Mouse (Mus musculus) liver, adult 2 months (tissue): ENCODE results near the gene Fpgs. TPM values are rescaled to one million over a fixed set of nuclear protein-coding genes. Genes with fewer than 3 reads are reported as not detected.
A peak's percentile ranks its signal among the peaks of the same experiment; 100 is the strongest.

Experiments
- DNase-seq: peaks from one replicate; pipeline ENCODE4 v3.0.0-alpha.2; 2011; ENCODE audit warnings: low read depth, low spot score; ENCODE audit errors: extremely low read depth
- H3K27ac ChIP-seq: fragments of 200-500 bp; replicated peaks from 2 replicates; pipeline ENCODE4 v1.5.1; 2012; ENCODE audit warnings: low read depth, mild to moderate bottlenecking, control low read depth, inconsistent platforms, low read length; ENCODE audit not compliant: insufficient read depth
- H3K27me3 ChIP-seq: fragments of 200-500 bp; 2 replicates; pipeline ENCODE4 v1.6.1; 2012; ENCODE audit warnings: mild to moderate bottlenecking, moderate library complexity, low read length, inconsistent platforms; ENCODE audit not compliant: control insufficient read depth, insufficient read depth
- H3K36me3 ChIP-seq: fragments of 200-500 bp; 2 replicates; pipeline ENCODE4 v1.6.1; 2012; ENCODE audit warnings: low read length, inconsistent platforms; ENCODE audit not compliant: control insufficient read depth, insufficient read depth
- H3K4me1 ChIP-seq: fragments of 200-500 bp; 2 replicates; pipeline ENCODE4 v1.6.1; 2011; ENCODE audit warnings: low read length; ENCODE audit not compliant: control insufficient read depth, insufficient read depth
- H3K4me3 ChIP-seq: fragments of 200-500 bp; 2 replicates; pipeline ENCODE4 v1.5.1; 2011; ENCODE audit warnings: low read depth, mild to moderate bottlenecking, control low read depth, low read length, moderate library complexity; ENCODE audit not compliant: insufficient read depth
- H3K79me2 ChIP-seq: fragments of 200-500 bp; 2 replicates; pipeline ENCODE4 v1.6.1; 2012; ENCODE audit warnings: inconsistent platforms, mild to moderate bottlenecking, low read length, moderate library complexity; ENCODE audit not compliant: control insufficient read depth, insufficient read depth
- H3K9ac ChIP-seq: fragments of 200-500 bp; 2 replicates; pipeline ENCODE4 v1.6.1; 2012; ENCODE audit warnings: low read depth, mild to moderate bottlenecking, control low read depth, inconsistent platforms, low read length
- CTCF ChIP-seq: fragments of 200-500 bp; IDR thresholded peaks from 2 replicates; pipeline ENCODE4 v1.5.1; 2011; ENCODE audit warnings: low read depth, low read length, control low read depth
- POLR2A ChIP-seq: fragments of 200-500 bp; IDR thresholded peaks from 2 replicates; pipeline ENCODE4 v1.6.1; 2011; ENCODE audit warnings: low read length, control low read depth; ENCODE audit not compliant: insufficient read depth; ENCODE audit errors: extremely low read depth
- WGBS: fragments of 180-500 bp; shearing (Covaris S2); methylation state at CpG from one replicate; pipeline ENCODE4 v1.1.7; 2018; 5-methylcytosine and 5-hydroxymethylcytosine counted together
- polyA plus RNA-seq: library from polyadenylated mRNA; depleted of rRNA; stranded (reverse); fragments of >200 nt; gene quantifications from 2 replicates; pipeline ENCODE4 v1.2.3, GENCODE M21; 2012
- total RNA-seq: library from RNA; depleted of rRNA; stranded (reverse); fragments of >200 nt; gene quantifications from 2 replicates; pipeline ENCODE4 v1.2.3, GENCODE M21; 2014

Gene Fpgs
- total and polyA plus RNA-seq, 2 experiments = 158 to 414 TPM

- H3K36me3 ChIP-seq = peaks cover 1% of the 10 kb centered on the region; the same call in 1 of the 2 replicates
Observed at GRCm38 (mm10) chr2:32676821-32677220, 27.1 kb downstream of the Fpgs start.

GRCm38 (mm10) chr2:32673176-32673917 lies 30.6 kb downstream of the Fpgs start:
- no peaks in the 10 kb centered on the region for H3K79me2 ChIP-seq
- no peak overlapping the region for H3K27ac ChIP-seq
- peak; percentile 52 for DNase-seq
- H3K9ac ChIP-seq = no peak overlapping the region
- 63% methylated on average over 16 of the region's 16 CpGs for WGBS
- peaks cover 1% of the 10 kb centered on the region; the same call in 1 of the 2 replicates for H3K36me3 ChIP-seq
- no peaks in the 10 kb centered on the region for H3K4me1 ChIP-seq
- H3K27me3 ChIP-seq = no peaks in the 10 kb centered on the region
- no peak overlapping the region for H3K4me3 ChIP-seq
- TF ChIP-seq POLR2A = no peak
- no peak for TF ChIP-seq CTCF

More at GRCm38 (mm10) chr2:32676821-32677220, 27.1 kb downstream of the Fpgs start:
- WGBS = 88% methylated on average over 3 of the region's 3 CpGs
- Histone ChIP-seq H3K4me3 (no peak overlapping the region), H3K9ac (no peak overlapping the region), H3K27me3 (no peaks in the 10 kb centered on the region), H3K79me2 (no peaks in the 10 kb centered on the region), H3K4me1 (no peaks in the 10 kb centered on the region), H3K27ac (no peak overlapping the region)
- no peak for DNase-seq
- TF ChIP-seq CTCF (peak; percentile 17; the same call in 1 of the 2 replicates), POLR2A (no peak)

DNA sequence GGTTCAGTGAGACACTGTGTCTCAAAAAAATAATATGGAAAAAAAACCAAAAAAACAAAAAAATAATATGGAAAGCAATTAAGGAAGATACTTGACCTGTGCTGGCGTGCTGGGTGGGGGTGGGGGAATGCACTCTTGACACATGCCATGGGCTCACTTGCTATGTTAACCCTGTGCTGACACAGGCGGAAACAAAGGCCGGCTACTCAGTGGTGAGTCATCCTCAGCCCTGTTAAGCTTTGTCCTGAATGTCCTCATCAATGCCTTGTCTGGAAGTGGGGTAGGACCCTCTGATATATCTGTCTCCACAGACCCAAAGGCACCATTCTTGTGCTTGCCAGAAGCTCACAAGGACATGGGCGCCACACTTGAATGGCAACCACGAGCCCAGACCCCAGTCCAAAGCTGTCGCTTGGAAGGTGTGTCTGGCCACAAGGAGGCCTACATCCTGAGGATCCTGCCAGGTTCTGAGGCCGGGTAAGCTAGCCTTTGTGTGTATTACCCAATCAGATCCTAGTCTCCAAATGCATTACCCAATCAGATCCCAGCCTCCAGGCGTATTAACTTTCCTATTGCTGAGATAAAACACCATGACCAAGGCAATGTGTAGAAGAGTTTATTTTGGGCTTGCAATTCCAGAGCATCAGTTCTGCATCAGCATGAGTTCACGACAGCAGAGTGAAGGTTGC lies 31.9 kb downstream of the Fpgs start:
- Histone ChIP-seq H3K27ac (no peak overlapping the region), H3K27me3 (no peaks in the 10 kb centered on the region), H3K4me1 (no peaks in the 10 kb centered on the region), H3K4me3 (no peak overlapping the region), H3K9ac (no peak overlapping the region), H3K36me3 (peaks cover 1% of the 10 kb centered on the region; the same call in 1 of the 2 replicates), H3K79me2 (no peaks in the 10 kb centered on the region)
- no peak for DNase-seq
- TF ChIP-seq POLR2A (no peak), CTCF (no peak)
- 86% methylated on average over 9 of the region's 9 CpGs for WGBS

DNA sequence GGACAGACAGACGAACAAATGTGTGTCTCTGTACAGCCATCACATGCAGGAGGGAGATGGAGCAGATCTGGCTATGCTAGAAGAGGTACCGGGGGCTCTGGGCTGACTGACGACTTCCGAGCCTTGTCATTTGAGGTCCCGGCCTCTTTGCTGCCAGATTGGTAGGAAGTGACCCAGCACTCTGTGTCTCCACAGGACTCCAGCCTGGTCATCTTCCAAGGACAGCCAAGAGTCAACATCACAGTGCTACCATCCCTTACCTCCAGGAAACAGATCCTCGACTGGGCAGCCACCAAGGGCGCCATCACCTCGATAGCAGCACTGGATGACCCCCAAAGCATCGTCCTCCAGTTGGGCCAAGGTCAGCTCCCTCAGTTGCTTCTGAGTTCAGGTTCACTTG lies 32.8 kb downstream of the Fpgs start:
- Histone ChIP-seq H3K9ac (no peak overlapping the region), H3K4me3 (no peak overlapping the region), H3K27ac (no peak overlapping the region), H3K79me2 (no peaks in the 10 kb centered on the region), H3K4me1 (no peaks in the 10 kb centered on the region), H3K36me3 (peaks cover 1% of the 10 kb centered on the region; the same call in 1 of the 2 replicates), H3K27me3 (no peaks in the 10 kb centered on the region)
- DNase-seq = no peak
- WGBS = 75% methylated on average over 9 of the region's 9 CpGs
- TF ChIP-seq POLR2A (no peak), CTCF (no peak)

DNA sequence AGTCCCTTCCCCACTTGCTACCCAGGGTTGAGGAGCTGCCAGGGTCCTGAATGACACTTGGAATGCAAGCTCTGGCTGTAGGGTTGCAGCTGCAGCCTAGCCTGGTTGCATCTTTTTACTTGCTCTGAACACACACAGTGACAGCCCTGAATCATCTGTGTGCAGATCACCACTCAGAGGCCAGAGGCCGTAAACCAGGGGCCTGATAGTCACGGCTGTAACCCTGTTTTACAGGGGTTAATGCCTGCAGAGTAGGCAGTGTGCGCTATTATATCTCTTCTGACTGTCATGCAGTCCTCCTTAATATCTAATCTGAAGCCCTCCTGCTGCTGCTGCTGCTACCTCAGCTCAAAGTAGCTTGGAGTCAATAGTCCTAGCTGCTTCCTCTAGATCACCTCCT lies 34.1 kb downstream of the Fpgs start:
- no peak for DNase-seq
- H3K27me3 ChIP-seq = no peaks in the 10 kb centered on the region
- TF ChIP-seq CTCF (no peak), POLR2A (no peak)
- H3K9ac ChIP-seq = no peak overlapping the region
- H3K79me2 ChIP-seq = no peaks in the 10 kb centered on the region
- H3K4me1 ChIP-seq = 0 out of 2 replicates have a peak, but pooled peaks cover 2% of the 10 kb centered on the region
- peaks cover 1% of the 10 kb centered on the region; the same call in 1 of the 2 replicates for H3K36me3 ChIP-seq
- H3K4me3 ChIP-seq = no peak overlapping the region
- H3K27ac ChIP-seq = peak overlapping the region; percentile 12; the same call in 1 of the 2 replicates
- WGBS = 82% methylated on average over 3 of the region's 3 CpGs

GRCm38 (mm10) chr2:32668176-32668575 lies 35.8 kb downstream of the Fpgs start:
- H3K9ac ChIP-seq = no peak overlapping the region
- H3K27ac ChIP-seq = peak overlapping the region; percentile 25
- DNase-seq = no peak
- H3K27me3 ChIP-seq = no peaks in the 10 kb centered on the region
- peaks cover 1% of the 10 kb centered on the region; the same call in 1 of the 2 replicates for H3K36me3 ChIP-seq
- 86% methylated on average over 7 of the region's 7 CpGs for WGBS
- 0 out of 2 replicates have a peak, but pooled peaks cover 2% of the 10 kb centered on the region for H3K4me1 ChIP-seq
- H3K79me2 ChIP-seq = no peaks in the 10 kb centered on the region
- no peak for TF ChIP-seq CTCF
- no peak for TF ChIP-seq POLR2A
- H3K4me3 ChIP-seq = no peak overlapping the region
